Mouse (Mus musculus): ENCODE results near the gene Kcnk4. TPM values are rescaled to one million over a fixed set of nuclear protein-coding genes. Genes with fewer than 3 reads are reported as not detected.

Kcnk4 gene
- total and polyA plus RNA-seq, 2 experiments from 2014 or later = 8.6 to 12.7 TPM

DNA sequence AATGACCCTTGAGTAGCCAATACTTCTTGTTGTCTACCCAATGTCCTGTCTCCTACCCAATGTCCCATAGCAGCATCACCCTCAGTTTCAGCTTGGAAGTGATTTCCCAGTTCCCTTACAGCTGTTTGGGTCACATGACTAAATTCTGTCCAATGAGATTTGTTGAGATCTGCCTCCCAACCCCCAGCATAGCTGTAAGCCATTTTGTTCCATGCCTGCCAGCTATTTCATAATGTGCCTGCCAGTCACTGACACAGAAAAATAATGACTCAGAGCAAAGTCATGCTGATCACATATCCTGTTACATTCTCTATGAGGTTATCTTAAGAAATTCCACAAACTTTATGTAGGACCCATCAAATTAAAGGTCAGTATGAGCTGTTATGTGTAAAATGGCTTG lies 57.5 kb downstream of the Kcnk4 start:
- DNase-seq (no peak), ATAC-seq (no peak)
- H3K9me3 ChIP-seq (ENCODE audit: low read length) = peaks cover 14% of the 10 kb centered on the region; the same call in 1 of the 2 replicates
- no peak overlapping the region for H3K4me2 ChIP-seq (ENCODE audit: low read depth)
- TF ChIP-seq CTCF (IDR thresholded peaks at IDR 0.05; ENCODE audit: low read depth) = no peak
- H3K4me3 ChIP-seq (ENCODE audit: low read depth, low read length) = no peak overlapping the region
- H3K27me3 ChIP-seq (ENCODE audit: insufficient read depth, low read length) = no peaks in the 10 kb centered on the region
- H3K36me3 ChIP-seq (ENCODE audit: insufficient read depth) = no peaks in the 10 kb centered on the region
- no peak overlapping the region for H3K9ac ChIP-seq
- H3K4me1 ChIP-seq (ENCODE audit: insufficient read depth) = no peaks in the 10 kb centered on the region
- H3K27ac ChIP-seq (ENCODE audit: low read depth, low read length) = no peak overlapping the region

- no peak for ATAC-seq
- 84% methylated on average over 6 of the region's 6 CpGs for WGBS
Observed at GRCm38 (mm10) chr19:6875834-6876233, 58.5 kb downstream of the Kcnk4 start.

GRCm38 (mm10) chr19:6874257-6874656 lies 60.1 kb downstream of the Kcnk4 start:
- no peak for DNase-seq
- 0 out of 2 replicates have a peak, but pooled peaks cover 7% of the 10 kb centered on the region for H3K9me3 ChIP-seq (ENCODE audit: low read length)
- 77% methylated on average over 1 of the region's 1 CpGs for WGBS

More at GRCm38 (mm10) chr19:6875834-6876233, 58.5 kb downstream of the Kcnk4 start:
- Histone ChIP-seq H3K4me3 (ENCODE audit: low read depth, low read length) (no peak overlapping the region), H3K4me2 (ENCODE audit: low read depth) (no peak overlapping the region), H3K36me3 (ENCODE audit: insufficient read depth) (no peaks in the 10 kb centered on the region), H3K9me3 (ENCODE audit: low read length) (peaks cover 11% of the 10 kb centered on the region; the same call in 1 of the 2 replicates), H3K27me3 (ENCODE audit: insufficient read depth, low read length) (no peaks in the 10 kb centered on the region), H3K9ac (no peak overlapping the region), H3K27ac (ENCODE audit: low read depth, low read length) (no peak overlapping the region), H3K4me1 (ENCODE audit: insufficient read depth) (no peaks in the 10 kb centered on the region)
- TF ChIP-seq CTCF (IDR thresholded peaks at IDR 0.05; ENCODE audit: low read depth) = no peak
- DNase-seq = no peak

More at GRCm38 (mm10) chr19:6874257-6874656, 60.1 kb downstream of the Kcnk4 start:
- Histone ChIP-seq H3K4me1 (ENCODE audit: insufficient read depth) (no peaks in the 10 kb centered on the region), H3K9ac (no peak overlapping the region), H3K4me3 (ENCODE audit: low read depth, low read length) (no peak overlapping the region), H3K27me3 (ENCODE audit: insufficient read depth, low read length) (no peaks in the 10 kb centered on the region), H3K4me2 (ENCODE audit: low read depth) (no peak overlapping the region), H3K36me3 (ENCODE audit: insufficient read depth) (no peaks in the 10 kb centered on the region), H3K27ac (ENCODE audit: low read depth, low read length) (no peak overlapping the region)
- TF ChIP-seq CTCF (IDR thresholded peaks at IDR 0.05; ENCODE audit: low read depth) = no peak
- no peak for ATAC-seq

Small RNA genes lying within 50 kb of the gene (microRNA-seq; reads per million reads assigned to microRNA genes)
- gene Mir6990 = 1.2 reads per million in 2 experiments

Other genes starting within 250 kb of the Kcnk4 start
- gene Rps6ka4, start 93.9 kb downstream of the Kcnk4 start, total RNA-seq (2014; rRNA removed) = 18.0 and 24.2 TPM in 2 replicates
- gene Rps6ka4, start 93.9 kb downstream of the Kcnk4 start, polyA plus RNA-seq (2015; fragmentation: Nextera tagmentation; extraction: Ambion mirVana) = 11.2 and 14.3 TPM in 2 replicates
- 0.57 and 3.5 TPM in 2 replicates for gene Ccdc88b, start 76.3 kb downstream of the Kcnk4 start, total RNA-seq (2014; rRNA removed)
- gene Ccdc88b, start 76.3 kb downstream of the Kcnk4 start, polyA plus RNA-seq (2015; fragmentation: Nextera tagmentation; extraction: Ambion mirVana) = 0.30 and 0.67 TPM in 2 replicates
- gene Trmt112, start 24.8 kb downstream of the Kcnk4 start, total RNA-seq (2014; rRNA removed) = 52.3 and 69.6 TPM in 2 replicates
- gene Trmt112, start 24.8 kb downstream of the Kcnk4 start, polyA plus RNA-seq (2015; fragmentation: Nextera tagmentation; extraction: Ambion mirVana) = 102 and 103 TPM in 2 replicates
- gene Prdx5, start 24.4 kb downstream of the Kcnk4 start, total RNA-seq (2014; rRNA removed) = 182 and 199 TPM in 2 replicates
- 424 and 467 TPM in 2 replicates for gene Prdx5, start 24.4 kb downstream of the Kcnk4 start, polyA plus RNA-seq (2015; fragmentation: Nextera tagmentation; extraction: Ambion mirVana)
- gene Esrra, start 12.7 kb downstream of the Kcnk4 start, total RNA-seq (2014; rRNA removed) = 42.6 and 43.0 TPM in 2 replicates
- 6.4 and 8.4 TPM in 2 replicates for gene Esrra, start 12.7 kb downstream of the Kcnk4 start, polyA plus RNA-seq (2015; fragmentation: Nextera tagmentation; extraction: Ambion mirVana)
- 0.71 and 1.6 TPM in 2 replicates for gene Catsperz, start 9.1 kb downstream of the Kcnk4 start, total RNA-seq (2014; rRNA removed)
- gene Catsperz, start 9.1 kb downstream of the Kcnk4 start, polyA plus RNA-seq (2015; fragmentation: Nextera tagmentation; extraction: Ambion mirVana) = 1.2 and 2.4 TPM in 2 replicates
- 56.5 and 94.9 TPM in 2 replicates for gene Bad, start 7.3 kb upstream of the Kcnk4 start, total RNA-seq (2014; rRNA removed)
- gene Bad, start 7.3 kb upstream of the Kcnk4 start, polyA plus RNA-seq (2015; fragmentation: Nextera tagmentation; extraction: Ambion mirVana) = 95.3 and 111 TPM in 2 replicates
- gene Gpr137, start 8.0 kb upstream of the Kcnk4 start, total RNA-seq (2014; rRNA removed) = 65.4 and 75.2 TPM in 2 replicates
- gene Gpr137, start 8.0 kb upstream of the Kcnk4 start, polyA plus RNA-seq (2015; fragmentation: Nextera tagmentation; extraction: Ambion mirVana) = 68.5 and 77.6 TPM in 2 replicates
- 226 and 269 TPM in 2 replicates for gene Ppp1r14b, start 40.5 kb upstream of the Kcnk4 start, total RNA-seq (2014; rRNA removed)
- 201 and 269 TPM in 2 replicates for gene Ppp1r14b, start 40.5 kb upstream of the Kcnk4 start, polyA plus RNA-seq (2015; fragmentation: Nextera tagmentation; extraction: Ambion mirVana)
- 12.8 and 13.1 TPM in 2 replicates for gene Plcb3, start 42.0 kb upstream of the Kcnk4 start, total RNA-seq (2014; rRNA removed)
- gene Plcb3, start 42.0 kb upstream of the Kcnk4 start, polyA plus RNA-seq (2015; fragmentation: Nextera tagmentation; extraction: Ambion mirVana) = 7.3 and 10.0 TPM in 2 replicates
- 23.5 and 26.8 TPM in 2 replicates for gene Fkbp2, start 46.0 kb upstream of the Kcnk4 start, total RNA-seq (2014; rRNA removed)
- gene Fkbp2, start 46.0 kb upstream of the Kcnk4 start, polyA plus RNA-seq (2015; fragmentation: Nextera tagmentation; extraction: Ambion mirVana) = 102 and 106 TPM in 2 replicates
- 24.9 and 28.4 TPM in 2 replicates for gene Vegfb, start 53.1 kb upstream of the Kcnk4 start, total RNA-seq (2014; rRNA removed)
- 52.8 and 64.6 TPM in 2 replicates for gene Vegfb, start 53.1 kb upstream of the Kcnk4 start, polyA plus RNA-seq (2015; fragmentation: Nextera tagmentation; extraction: Ambion mirVana)
- 15.1 and 20.2 TPM in 2 replicates for gene Dnajc4, start 58.1 kb upstream of the Kcnk4 start, total RNA-seq (2014; rRNA removed)
- gene Dnajc4, start 58.1 kb upstream of the Kcnk4 start, polyA plus RNA-seq (2015; fragmentation: Nextera tagmentation; extraction: Ambion mirVana) = 20.7 and 24.8 TPM in 2 replicates
- 7.9 and 9.5 TPM in 2 replicates for gene Nudt22, start 61.6 kb upstream of the Kcnk4 start, total RNA-seq (2014; rRNA removed)
- gene Nudt22, start 61.6 kb upstream of the Kcnk4 start, polyA plus RNA-seq (2015; fragmentation: Nextera tagmentation; extraction: Ambion mirVana) = 14.3 and 15.3 TPM in 2 replicates
- gene Trpt1, start 61.6 kb upstream of the Kcnk4 start, total RNA-seq (2014; rRNA removed) = 16.2 and 16.3 TPM in 2 replicates
- gene Trpt1, start 61.6 kb upstream of the Kcnk4 start, polyA plus RNA-seq (2015; fragmentation: Nextera tagmentation; extraction: Ambion mirVana) = 18.2 and 18.7 TPM in 2 replicates
- 4.4 and 6.0 TPM in 2 replicates for gene Fermt3, start 85.0 kb upstream of the Kcnk4 start, total RNA-seq (2014; rRNA removed)
- 2.6 and 3.6 TPM in 2 replicates for gene Fermt3, start 85.0 kb upstream of the Kcnk4 start, polyA plus RNA-seq (2015; fragmentation: Nextera tagmentation; extraction: Ambion mirVana)
- gene Stip1, start 105.5 kb upstream of the Kcnk4 start, total RNA-seq (2014; rRNA removed) = 124 and 133 TPM in 2 replicates
- gene Stip1, start 105.5 kb upstream of the Kcnk4 start, polyA plus RNA-seq (2015; fragmentation: Nextera tagmentation; extraction: Ambion mirVana) = 146 and 156 TPM in 2 replicates
- 8.1 and 9.4 TPM in 2 replicates for gene Macrod1, start 122.3 kb upstream of the Kcnk4 start, total RNA-seq (2014; rRNA removed)
- 8.0 and 8.5 TPM in 2 replicates for gene Macrod1, start 122.3 kb upstream of the Kcnk4 start, polyA plus RNA-seq (2015; fragmentation: Nextera tagmentation; extraction: Ambion mirVana)
- 8.1 and 8.8 TPM in 2 replicates for gene Flrt1, start 171.2 kb upstream of the Kcnk4 start, total RNA-seq (2014; rRNA removed)
- 6.7 and 11.3 TPM in 2 replicates for gene Flrt1, start 171.2 kb upstream of the Kcnk4 start, polyA plus RNA-seq (2015; fragmentation: Nextera tagmentation; extraction: Ambion mirVana)